Mouse (Mus musculus) left cerebral cortex, adult 9 months (tissue): ENCODE data around the gene Gm29582.
"Not testable (repeated sequence)": the region's sequence is repeated elsewhere in the genome, so short reads cannot be mapped to it uniquely, and the experiment has no call there.

ENCODE experiments used
- DNase-seq, 2 experiments: peaks; one replicate each; pipeline ENCODE4 v3.0.0; 2022; ENCODE audit warnings: low spot score in 2 of 2

Gm29582 gene

GRCm38 (mm10) chrY:30738461-30738860, at the start of gene Gm29582:
Gm29582 (minus strand) TSS chrY:30738561.
- DNase-seq: not testable (repeated sequence)
